Mouse (Mus musculus) ES-E14 (cell line): ENCODE data around the gene Msln.

ENCODE experiments used
- CHD2 ChIP-seq: IDR thresholded peaks from 2 replicates; pipeline ENCODE4 v1.6.1; 2014; ENCODE audit warnings: mild to moderate bottlenecking, low read depth, low read length, inconsistent platforms
- MAFK ChIP-seq: IDR thresholded peaks from 2 replicates; pipeline ENCODE4 v1.6.1; 2014; ENCODE audit warnings: mild to moderate bottlenecking, low read depth, low read length, inconsistent platforms; ENCODE audit not compliant: insufficient read depth

- TF ChIP-seq MAFK (no peak), CHD2 (no peak)
Measured at GRCm38 (mm10) chr17:25794998-25795397, 40.8 kb upstream of the Msln start.
